Mouse (Mus musculus) kidney, adult 2 months (tissue): Measurements from ENCODE around the gene Glis2. TPM values are rescaled to one million over a fixed set of nuclear protein-coding genes. Genes with fewer than 3 reads are reported as not detected.
A peak's percentile ranks its signal among the peaks of the same experiment; 100 is the strongest.

ENCODE experiments used
- DNase-seq: peaks from one replicate; pipeline ENCODE4 v3.0.0; 2021
- H3K27ac ChIP-seq: fragments of 200-500 bp; 2 replicates; pipeline ENCODE4 v1.5.1; 2012; ENCODE audit warnings: low read depth, low read length, control low read depth, inconsistent platforms; ENCODE audit not compliant: insufficient read depth
- H3K27me3 ChIP-seq: fragments of 200-500 bp; replicated peaks from 2 replicates; pipeline ENCODE4 v1.6.1; 2012; ENCODE audit warnings: mild to moderate bottlenecking, moderate library complexity, low read length, inconsistent platforms; ENCODE audit not compliant: control insufficient read depth, insufficient read depth
- H3K36me3 ChIP-seq: fragments of 200-500 bp; 2 replicates; pipeline ENCODE4 v1.6.1; 2012; ENCODE audit warnings: mild to moderate bottlenecking, moderate library complexity, low read length, inconsistent platforms; ENCODE audit not compliant: control insufficient read depth, insufficient read depth
- H3K4me1 ChIP-seq: fragments of 200-500 bp; 2 replicates; pipeline ENCODE4 v1.6.1; 2011; ENCODE audit warnings: low read length; ENCODE audit not compliant: control insufficient read depth, insufficient read depth
- H3K4me3 ChIP-seq: fragments of 200-500 bp; 2 replicates; pipeline ENCODE4 v1.5.1; 2011; ENCODE audit warnings: mild to moderate bottlenecking, low read depth, low read length, control low read depth; ENCODE audit not compliant: insufficient read depth
- CTCF ChIP-seq: fragments of 200-500 bp; conservative IDR thresholded peaks from 2 replicates; pipeline ENCODE4 v1.5.1; 2011; ENCODE audit warnings: low read depth, mild to moderate bottlenecking, control low read depth, low read length, moderate library complexity, mixed read lengths; ENCODE audit not compliant: insufficient read depth, insufficient read length
- POLR2A ChIP-seq: fragments of 200-500 bp; IDR thresholded peaks from one replicate; pipeline ENCODE4 v1.6.1; 2011; ENCODE audit warnings: low read depth, low read length, control low read depth
- WGBS: fragments of 180-500 bp; shearing (Covaris S2); methylation state at CpG from one replicate; pipeline ENCODE4 v1.1.7; 2018; 5-methylcytosine and 5-hydroxymethylcytosine counted together
- polyA plus RNA-seq: library from polyadenylated mRNA; depleted of rRNA; stranded (reverse); fragments of >200 nt; gene quantifications from 2 replicates; pipeline ENCODE4 v1.2.3, GENCODE M21; 2012

The Glis2 gene
- polyA plus RNA-seq, 1 experiment = 210 TPM

DNA sequence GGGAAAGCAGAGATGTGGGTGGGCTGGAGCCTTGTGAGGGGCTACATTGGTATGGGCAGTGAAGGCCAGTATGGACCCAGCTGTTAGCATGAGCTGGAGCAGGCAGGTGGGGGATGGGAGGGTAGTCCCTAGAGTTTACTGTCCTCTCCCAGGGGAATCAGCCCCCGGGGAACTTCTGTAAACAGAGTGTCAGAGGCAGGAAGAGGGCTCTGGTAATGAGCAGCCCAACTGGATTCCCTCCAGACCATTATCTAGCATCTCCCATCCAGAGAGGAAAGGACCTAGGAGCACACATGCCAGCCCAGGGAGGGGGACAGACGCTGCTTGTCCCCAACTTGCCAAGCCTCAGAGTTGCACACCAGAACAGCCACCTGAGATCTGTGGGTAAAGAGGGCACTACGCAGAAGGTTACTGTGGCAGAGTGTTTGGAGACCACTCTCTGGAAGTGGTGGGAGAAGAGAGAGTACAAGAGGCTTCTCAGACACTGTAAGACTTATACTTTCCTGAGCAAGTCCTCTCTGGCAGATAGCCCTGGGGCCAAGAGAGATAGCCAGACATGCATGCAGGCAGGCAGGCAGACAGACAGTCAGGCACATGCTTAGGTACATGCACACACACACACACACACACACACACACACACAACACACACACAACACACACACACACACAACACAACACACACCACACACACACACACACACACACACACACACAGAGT lies 46.8 kb downstream of the Glis2 start:
- no peaks in the 10 kb centered on the region for H3K36me3 ChIP-seq
- peaks cover 49% of the 10 kb centered on the region for H3K4me1 ChIP-seq
- WGBS = 36% methylated on average over 3 of the region's 3 CpGs
- H3K27ac ChIP-seq = peak overlapping the region; percentile 70
- peak; percentile 59 for DNase-seq
- TF ChIP-seq POLR2A (no peak), CTCF (no peak)
- H3K4me3 ChIP-seq = peak overlapping the region; percentile 63
- H3K27me3 ChIP-seq = no peaks in the 10 kb centered on the region

DNA sequence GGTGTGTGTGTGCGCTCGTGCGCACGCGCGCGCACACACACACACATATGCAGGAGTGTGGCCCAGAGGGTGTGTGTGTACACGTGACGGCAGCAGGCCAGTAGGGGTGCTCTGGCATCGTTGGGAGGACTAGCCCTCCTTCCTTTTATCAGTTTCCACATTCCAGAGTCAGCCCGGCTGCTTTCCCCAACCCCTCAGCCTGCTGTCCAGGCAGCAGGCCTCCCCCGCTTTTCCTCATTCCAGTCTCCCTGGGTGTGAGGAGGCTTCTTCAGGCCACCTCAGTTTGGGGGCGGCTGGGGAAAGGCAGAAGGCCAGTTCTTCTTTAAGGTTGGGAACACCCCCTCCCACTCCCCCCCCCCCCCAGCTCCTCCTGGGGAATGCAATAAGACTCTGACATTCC lies 47.7 kb downstream of the Glis2 start:
- 23% methylated on average over 13 of the region's 13 CpGs for WGBS
- Histone ChIP-seq H3K4me1 (peaks cover 53% of the 10 kb centered on the region), H3K4me3 (peak overlapping the region; percentile 11; the same call in 1 of the 2 replicates), H3K36me3 (no peaks in the 10 kb centered on the region), H3K27me3 (no peaks in the 10 kb centered on the region), H3K27ac (peak overlapping the region; percentile 77; the same call in 1 of the 2 replicates)
- peak; percentile 76 for DNase-seq
- no peak for TF ChIP-seq POLR2A
- TF ChIP-seq CTCF = no peak

DNA sequence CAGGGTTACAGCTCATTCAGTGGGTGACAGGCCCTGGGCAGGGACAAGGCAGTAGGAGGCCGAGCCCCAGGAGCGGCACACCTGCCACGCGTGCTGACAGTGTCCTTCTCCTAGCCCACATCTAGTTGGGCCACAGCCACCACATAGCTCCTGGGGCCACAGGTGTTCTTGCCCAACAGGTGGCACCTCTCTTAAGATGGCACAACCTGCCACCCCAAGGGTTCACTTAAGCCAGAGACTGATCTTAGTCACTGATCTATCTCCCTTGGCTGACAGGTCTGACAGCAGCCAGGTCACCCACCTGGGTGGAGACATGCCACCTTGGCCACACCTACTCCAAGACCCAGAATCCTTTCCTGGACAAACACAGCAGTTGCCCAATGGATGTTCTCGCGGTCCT lies 48.4 kb downstream of the Glis2 start:
- Histone ChIP-seq H3K4me3 (peak overlapping the region; percentile 4; the same call in 1 of the 2 replicates), H3K4me1 (peaks cover 56% of the 10 kb centered on the region), H3K27me3 (no peaks in the 10 kb centered on the region), H3K36me3 (no peaks in the 10 kb centered on the region), H3K27ac (peak overlapping the region; percentile 77)
- 38% methylated on average over 6 of the region's 6 CpGs for WGBS
- no peak for DNase-seq
- TF ChIP-seq POLR2A = no peak
- no peak for TF ChIP-seq CTCF

DNA sequence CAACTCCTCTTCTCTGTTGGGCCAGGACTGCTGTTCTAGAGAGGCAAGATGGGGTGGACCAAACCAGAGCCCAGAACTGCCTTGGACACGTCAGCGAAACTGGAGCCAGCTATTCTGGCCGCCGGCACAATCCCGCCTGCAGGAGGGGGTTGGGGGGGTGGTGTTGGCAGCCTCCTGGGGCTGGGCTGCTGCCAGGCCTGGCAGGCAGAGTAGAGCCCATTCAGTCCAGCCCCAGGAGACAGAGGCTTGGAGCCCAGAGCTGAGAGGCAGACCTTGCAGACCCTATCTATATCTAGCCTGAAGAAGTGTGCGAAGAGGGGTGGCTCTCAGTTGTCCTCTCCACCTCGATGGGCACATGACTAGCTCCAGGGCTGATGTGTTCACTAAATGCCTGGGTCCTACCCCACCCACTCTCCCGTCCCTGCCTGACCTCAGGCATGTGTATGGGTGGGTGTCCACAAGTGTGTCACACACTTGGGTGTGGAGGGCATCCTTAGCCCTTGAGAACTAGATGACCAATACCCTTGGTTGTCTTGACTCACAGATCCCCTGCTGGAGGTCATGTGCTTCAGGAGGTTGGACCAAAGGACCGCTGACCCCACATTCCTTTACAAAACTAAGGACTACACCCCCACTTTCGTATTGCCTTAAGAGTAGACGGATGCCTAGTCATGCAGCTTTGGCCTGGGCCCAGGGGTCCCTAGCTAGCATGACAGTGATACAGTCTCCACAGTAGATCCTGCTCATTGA lies 49.3 kb downstream of the Glis2 start:
- TF ChIP-seq CTCF (no peak), POLR2A (no peak)
- Histone ChIP-seq H3K4me1 (peaks cover 61% of the 10 kb centered on the region), H3K27ac (peak overlapping the region; percentile 78), H3K27me3 (no peaks in the 10 kb centered on the region), H3K36me3 (no peaks in the 10 kb centered on the region), H3K4me3 (no peak overlapping the region)
- peak; percentile 94 for DNase-seq
- 22% methylated on average over 11 of the region's 11 CpGs for WGBS

DNA sequence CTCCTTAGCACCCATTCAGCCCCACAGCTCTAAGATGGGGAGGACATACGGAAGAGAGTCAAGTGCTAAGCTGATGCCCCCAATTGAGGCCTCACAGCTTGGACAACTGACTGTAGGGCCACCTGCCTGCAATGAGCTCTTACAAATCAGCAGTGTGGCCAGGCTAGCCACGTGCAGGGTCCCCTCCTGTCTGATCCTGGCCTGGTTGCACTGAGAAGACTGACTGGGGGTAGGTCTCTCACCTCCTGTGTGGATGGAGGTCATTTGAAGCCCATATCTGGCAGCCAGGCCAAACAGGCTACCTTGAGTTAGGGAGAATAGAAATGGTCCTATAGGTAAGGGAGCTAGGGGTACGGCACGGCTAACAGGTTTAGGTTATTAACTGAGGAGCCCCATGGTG lies 51.4 kb downstream of the Glis2 start:
- peaks cover 64% of the 10 kb centered on the region for H3K4me1 ChIP-seq
- WGBS = 68% methylated on average over 4 of the region's 4 CpGs
- no peak overlapping the region for H3K4me3 ChIP-seq
- H3K27me3 ChIP-seq = no peaks in the 10 kb centered on the region
- H3K27ac ChIP-seq = 0 out of 2 replicates have a peak overlapping the region, but pooled peaks have one; percentile 14
- no peaks in the 10 kb centered on the region for H3K36me3 ChIP-seq
- DNase-seq = no peak
- TF ChIP-seq POLR2A = no peak
- TF ChIP-seq CTCF = no peak

DNA sequence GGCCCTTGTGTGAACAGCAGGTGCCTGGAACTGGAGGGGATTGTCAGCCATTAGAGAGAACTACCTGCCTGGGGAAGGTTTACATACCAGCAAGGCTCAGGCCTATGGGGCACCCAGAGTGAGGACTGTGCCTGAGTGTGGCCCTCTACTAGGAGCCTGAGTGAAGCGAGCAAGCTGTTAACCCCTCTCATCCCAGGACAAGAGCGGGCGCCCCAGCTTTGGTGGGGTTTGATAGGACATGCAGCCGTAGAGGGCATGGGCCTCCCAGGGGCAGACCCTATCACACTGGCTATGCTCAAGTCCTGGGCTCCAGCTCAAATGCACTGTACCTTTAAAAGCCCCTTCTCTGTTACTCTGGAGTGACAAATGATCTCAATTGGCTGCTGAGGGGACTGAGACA lies 52.3 kb downstream of the Glis2 start:
- Histone ChIP-seq H3K27me3 (no peaks in the 10 kb centered on the region), H3K4me1 (peaks cover 59% of the 10 kb centered on the region), H3K36me3 (no peaks in the 10 kb centered on the region), H3K4me3 (no peak overlapping the region), H3K27ac (no peak overlapping the region)
- no peak for TF ChIP-seq POLR2A
- no peak for TF ChIP-seq CTCF
- no peak for DNase-seq
- 88% methylated on average over 4 of the region's 4 CpGs for WGBS

DNA sequence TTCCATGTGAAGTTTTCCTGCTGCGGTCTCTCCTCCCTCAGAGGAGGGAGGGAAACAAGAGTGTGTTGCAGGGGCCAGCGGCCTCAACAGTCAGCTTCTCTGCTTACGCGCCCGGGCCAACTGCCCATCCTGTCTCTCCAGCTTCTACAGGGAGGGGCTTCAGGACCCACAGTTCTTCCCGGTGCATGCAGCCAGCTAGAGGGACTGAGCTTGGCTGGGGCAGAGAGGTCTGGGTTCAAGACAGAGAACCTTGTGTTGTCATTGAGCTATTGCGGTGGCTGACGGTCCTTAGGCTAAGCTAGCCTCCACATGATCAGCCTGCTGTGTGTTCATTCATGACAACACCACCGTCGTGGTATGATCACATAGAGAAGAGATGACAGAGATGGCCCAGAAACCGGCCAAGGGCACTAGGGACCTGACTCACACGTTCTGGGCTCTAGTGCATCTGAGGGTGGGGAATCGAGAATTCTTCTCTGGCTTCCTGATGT lies 53.2 kb downstream of the Glis2 start:
- WGBS = 52% methylated on average over 13 of the region's 13 CpGs
- Histone ChIP-seq H3K27ac (peak overlapping the region; percentile 10; the same call in 1 of the 2 replicates), H3K4me1 (peaks cover 62% of the 10 kb centered on the region), H3K36me3 (no peaks in the 10 kb centered on the region), H3K27me3 (no peaks in the 10 kb centered on the region), H3K4me3 (no peak overlapping the region)
- no peak for DNase-seq
- TF ChIP-seq CTCF (no peak), POLR2A (no peak)
